Mouse (Mus musculus): Measurements from ENCODE around the gene Ogt.

DNA sequence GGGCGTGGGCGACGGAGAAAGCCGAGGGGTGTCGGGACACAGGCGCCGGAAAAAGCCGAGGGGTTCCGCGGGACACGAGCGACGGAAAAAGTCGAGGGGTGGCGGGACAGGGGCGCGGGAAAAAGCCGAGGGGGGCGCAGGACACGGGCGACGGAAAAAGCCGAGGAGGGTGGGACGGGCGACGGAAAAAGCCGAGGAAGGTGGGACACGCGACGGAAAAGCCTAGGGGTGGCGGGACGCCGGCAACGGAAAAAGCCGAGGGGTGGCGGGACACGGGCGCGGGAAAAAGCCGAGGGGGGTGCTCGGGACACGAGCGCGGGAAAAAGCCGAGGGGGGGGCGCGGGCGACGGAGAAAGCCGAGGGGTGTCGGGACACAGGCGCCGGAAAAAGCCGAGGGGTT is 57.7 kb downstream of the Ogt start:
- TF ChIP-seq POLR2A (IDR thresholded peaks at IDR 0.05; ENCODE audit: borderline replicate concordance, extremely low read depth, insufficient read depth, insufficient read length, poor library complexity, severe bottlenecking): no peak
- TF ChIP-seq CTCF (IDR thresholded peaks at IDR 0.05; ENCODE audit: borderline replicate concordance, extremely low read depth, insufficient read depth, insufficient read length): no peak
